Mouse (Mus musculus) cerebellum, adult 11-12 months (tissue): ENCODE data around the gene Tdrd6.
A peak's percentile ranks its signal among the peaks of the same experiment; 100 is the strongest.

ENCODE experiments used
- DNase-seq: peaks from one replicate; pipeline ENCODE4 v3.0.0; 2022

Gene Tdrd6

DNA sequence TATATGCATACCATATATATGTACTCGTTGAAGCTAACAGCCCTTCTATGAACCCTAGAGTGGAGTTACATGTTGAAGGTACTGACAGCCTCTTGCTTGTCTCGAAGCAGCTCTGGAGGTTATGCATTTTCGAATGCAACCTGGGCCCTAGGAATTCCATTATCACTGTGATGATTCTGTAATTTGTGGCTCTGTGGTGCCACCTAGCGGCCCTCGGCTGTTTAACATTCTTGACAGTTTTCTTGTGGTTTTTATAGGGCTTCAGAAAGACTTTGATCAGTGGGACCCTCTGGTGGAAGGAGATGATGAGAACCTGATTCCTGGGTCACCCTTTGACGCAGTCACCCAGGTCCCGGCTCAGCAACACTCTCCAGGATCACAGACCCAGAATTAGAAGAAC is 18.5 kb downstream of the Tdrd6 start:
- peak; percentile 5 for DNase-seq

DNA sequence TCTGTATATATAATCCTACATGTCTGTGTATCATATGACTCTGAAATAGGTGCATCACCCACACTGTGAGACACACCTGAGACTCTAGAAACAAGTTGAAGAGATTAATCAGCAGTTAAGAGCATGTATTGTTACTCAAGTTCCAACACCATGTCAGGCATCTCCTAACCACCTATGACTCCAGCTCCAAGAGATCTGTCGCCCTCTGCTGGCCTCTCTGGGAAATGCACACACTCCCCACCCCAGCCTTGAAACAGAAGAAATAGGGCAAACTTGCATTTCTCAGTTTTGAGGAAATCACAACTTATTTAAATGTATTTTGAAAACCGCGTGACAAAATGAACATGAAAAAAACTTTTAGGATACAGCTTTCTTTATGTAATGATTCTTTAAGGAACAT is 23.4 kb downstream of the Tdrd6 start:
- DNase-seq = no peak

DNA sequence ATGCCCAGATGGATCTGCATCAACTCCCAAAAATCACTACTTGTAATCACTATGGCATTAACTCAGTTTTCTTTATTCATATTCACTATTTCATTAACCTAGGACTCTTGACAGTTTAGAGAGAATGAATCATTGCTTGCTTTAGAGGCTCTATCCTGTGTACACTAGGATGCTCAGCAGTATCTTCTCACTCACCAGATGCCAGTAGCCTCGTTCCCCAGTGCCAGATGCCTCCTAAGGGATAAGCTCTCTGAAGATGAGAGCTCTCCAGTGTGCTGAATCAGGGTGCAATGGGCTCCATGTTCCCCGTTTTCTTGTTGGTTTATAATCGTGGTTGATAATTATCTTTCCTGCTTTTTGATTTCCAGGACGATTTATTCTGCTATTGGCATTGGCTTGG is 31.4 kb downstream of the Tdrd6 start:
- DNase-seq = no peak

DNA sequence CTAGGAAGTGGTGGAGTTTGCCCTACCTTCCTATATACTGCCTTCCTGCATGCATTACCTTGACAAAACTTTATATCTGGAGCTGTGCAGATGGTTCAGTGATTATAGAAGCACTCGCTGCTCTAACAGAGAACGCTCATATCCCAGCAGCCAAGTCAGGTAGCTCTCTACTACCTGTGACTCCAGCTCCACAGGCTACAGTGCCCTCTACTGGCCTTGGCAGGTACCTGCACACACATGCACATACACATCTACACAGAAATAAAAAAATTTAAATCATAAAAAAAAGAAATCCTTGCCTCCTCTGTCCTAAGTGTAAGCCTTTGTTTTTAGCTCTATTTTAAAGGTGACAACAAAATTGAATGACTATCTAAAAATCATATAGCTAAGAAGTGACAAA is 32.4 kb downstream of the Tdrd6 start:
- no peak for DNase-seq

DNA sequence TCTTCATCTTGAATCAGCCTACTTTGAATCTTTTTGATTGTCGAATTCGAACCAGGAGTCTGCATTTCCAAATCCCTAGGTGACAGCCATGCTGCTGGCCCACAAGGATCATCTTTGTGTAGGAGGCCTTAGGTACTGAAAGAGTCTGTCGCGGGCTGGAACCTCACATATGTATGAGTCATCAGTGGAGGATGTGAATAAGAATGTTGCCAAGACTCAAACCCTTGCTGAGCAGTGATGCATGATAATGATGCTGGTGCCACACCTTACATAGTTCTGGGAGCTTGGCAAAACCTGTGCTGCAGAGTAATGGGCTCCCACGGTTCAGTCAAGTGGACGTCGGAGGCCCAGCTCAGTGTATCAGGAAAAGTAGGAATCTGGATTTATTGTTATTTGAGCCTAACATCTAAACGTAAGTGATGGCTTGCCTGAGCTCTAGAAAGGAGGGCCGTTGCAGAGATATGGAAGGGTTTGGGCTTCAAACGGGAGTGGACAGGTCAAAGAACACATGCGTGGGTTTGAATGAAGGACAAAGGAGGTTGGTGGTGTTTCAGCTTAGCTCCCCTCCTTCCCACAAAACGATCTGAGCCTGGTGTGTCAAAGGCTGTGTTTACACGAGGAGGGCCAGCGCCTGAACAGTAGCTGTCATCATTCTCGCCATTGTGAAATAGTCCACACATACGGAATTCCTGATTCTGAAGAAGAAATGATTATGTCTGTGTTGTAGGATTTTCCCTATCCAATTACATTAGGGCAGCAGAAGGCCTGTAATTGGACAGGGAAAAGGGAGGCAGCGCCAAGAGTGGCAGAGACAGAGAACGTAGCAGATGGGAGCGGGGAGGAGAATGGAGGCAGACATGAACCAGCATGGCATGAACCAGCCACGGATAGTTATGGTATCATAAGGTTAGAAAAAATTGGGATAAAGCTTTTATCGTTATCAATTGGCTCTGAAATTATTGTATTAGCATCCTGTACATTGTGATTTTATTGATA is 37.5 kb downstream of the Tdrd6 start:
- DNase-seq = no peak

DNA sequence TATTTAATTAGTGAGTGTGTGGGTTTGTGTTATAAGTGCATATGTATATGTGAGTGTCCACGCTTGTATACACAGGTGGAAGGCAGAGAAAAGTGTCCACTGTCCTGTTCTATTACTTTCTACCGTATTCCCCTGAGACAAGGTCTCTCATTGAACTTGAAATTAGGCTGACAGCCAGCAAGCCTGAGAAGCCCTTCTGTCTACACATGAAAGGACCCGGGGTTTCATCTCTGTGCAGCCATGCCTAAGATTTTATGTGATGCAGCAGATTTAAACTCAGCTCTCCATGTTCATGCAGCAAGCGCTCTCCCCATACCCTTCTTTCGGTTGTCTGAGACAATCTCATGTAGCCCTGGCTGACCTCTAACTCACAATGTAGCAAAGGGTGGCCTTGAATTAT is 39.6 kb downstream of the Tdrd6 start:
- DNase-seq = no peak

DNA sequence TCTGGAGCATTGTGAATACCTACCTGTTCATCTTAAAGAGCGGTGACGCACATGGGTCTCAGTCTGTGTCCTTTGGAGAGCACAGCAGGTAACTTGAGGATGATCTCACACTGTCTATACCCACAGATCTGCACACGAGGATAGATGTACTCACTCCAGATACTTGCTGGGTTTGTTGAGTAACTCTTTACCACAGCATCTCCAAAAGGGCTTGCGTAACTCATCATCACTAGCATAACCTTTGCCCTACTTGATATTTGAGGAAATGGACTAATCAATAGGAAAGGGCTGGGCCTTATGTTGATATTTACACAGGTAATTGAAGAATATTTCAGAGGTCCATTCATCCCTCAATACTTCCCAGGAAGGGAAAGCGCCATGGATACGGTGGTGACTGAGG is 40.3 kb downstream of the Tdrd6 start:
- DNase-seq = no peak

DNA sequence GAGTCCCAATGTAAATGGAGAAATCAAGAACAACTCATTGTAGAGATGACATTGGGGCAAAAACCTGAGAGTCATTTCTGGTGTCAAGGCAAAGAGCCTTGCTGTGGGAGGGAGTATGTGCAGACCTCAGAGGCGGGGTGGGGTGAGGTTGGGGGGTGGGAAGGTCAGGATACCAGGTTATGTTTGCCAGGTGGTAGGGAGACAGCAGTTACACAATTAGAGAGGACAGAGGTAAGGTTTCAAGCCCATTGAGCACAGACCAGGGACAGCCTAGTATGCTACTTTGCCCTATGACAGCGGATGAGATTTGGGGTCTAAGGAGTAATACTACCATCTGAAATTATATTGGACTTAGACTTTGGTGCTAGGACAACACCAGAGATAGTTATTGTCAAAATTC is 42.8 kb downstream of the Tdrd6 start:
- DNase-seq = no peak

DNA sequence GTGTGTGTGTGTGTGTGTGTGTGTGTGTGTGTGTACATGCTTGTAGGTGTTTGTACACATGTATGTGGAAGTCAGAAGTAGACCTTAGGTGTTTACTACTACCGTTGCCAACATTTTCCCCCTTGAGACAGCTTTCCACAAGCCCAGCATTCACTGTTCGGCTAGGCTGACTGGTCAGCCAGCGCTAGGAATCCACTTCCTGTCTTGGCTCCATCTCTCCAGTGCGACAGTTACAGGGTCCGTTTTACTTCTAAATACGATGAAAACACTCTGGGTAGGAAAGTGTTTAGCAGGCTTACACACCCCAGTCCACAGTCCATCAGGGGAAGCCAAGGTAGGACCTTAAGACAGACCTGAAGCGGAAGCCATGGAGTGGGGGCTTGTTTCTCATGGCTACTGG is 45.3 kb downstream of the Tdrd6 start:
- no peak for DNase-seq

DNA sequence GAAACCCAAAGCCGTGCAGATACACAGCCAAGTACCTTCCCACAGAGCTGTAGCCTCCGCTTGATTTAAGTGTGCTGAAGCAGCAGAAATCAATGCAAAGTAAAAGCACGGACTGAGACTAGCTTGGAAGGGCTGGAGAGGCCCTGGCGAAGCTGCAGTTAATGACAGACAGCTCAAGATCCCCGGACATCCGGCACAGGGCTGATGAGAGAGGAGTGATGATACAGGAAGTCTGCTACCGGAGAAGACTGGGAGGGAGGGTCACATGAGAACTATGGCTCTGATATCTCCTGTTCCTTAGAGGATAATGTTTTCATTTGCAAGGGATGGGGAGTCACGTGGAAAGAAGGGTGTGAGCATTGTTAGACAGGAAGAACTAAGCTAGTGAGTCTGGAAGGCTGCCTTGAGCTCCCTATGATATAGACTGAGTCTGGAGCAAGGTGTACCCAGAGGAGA is 49.1 kb downstream of the Tdrd6 start:
- no peak for DNase-seq

DNA sequence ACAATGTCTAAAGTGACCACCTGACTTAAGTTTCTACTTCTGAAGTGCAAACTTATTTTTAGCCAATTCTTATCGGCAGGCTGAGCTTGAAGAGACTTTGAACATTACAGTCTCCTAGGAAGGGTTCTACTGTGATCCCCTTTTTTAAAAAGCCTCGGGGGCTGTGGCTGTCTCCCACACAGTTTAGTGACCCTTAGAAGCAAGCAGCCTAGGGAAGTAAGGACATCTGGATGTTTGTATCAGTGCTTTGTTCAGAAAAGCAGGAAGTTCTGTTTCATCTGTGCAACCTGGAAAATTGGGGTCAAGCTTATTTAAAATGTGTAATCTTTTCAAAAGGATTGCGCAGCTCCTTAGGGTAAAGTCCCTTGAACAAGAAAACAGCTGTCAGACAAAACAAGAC is 49.6 kb downstream of the Tdrd6 start:
- DNase-seq = no peak

DNA sequence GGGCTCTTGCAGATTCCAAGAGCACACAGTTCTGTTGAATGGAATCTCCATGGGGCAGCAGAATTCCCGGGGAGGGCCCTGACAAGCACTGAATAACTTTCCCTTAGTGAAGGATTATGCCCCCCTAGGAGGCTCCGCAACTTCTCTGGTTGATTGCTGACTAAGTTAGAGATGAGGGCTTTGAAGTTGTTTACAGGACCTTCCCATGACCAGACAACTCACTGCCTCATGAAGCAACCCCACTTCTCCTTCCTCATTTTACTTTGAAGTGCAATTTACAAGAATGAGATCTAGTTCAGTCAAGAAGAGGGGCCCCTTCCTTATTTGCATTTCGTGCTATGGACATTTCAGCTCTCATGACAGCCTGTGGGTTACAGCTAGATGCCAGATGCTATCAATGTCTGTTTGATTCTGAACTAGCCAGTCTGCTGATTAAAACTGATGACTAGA is 56.5 kb downstream of the Tdrd6 start:
- DNase-seq = peak; percentile 7

DNA sequence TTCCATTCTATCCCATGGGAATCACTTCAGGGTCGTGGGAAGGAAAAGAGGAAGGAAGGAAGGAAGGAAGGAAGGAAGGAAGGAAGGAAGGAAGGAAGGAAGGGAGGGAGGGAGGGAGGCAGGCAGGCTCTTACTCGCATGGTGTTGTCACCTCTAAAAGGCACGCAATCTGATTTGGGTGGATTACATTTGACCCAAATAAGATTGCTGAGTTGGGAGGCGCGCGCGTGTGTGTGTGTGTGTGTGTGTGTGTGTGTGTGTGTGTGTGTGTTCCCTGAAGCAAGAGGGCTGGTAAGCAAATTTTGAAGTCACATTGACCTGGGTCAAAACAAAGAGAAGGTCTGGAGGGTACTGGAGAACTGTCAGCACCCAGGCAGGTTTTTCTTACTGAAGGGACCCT is 60.8 kb downstream of the Tdrd6 start:
- DNase-seq = no peak

DNA sequence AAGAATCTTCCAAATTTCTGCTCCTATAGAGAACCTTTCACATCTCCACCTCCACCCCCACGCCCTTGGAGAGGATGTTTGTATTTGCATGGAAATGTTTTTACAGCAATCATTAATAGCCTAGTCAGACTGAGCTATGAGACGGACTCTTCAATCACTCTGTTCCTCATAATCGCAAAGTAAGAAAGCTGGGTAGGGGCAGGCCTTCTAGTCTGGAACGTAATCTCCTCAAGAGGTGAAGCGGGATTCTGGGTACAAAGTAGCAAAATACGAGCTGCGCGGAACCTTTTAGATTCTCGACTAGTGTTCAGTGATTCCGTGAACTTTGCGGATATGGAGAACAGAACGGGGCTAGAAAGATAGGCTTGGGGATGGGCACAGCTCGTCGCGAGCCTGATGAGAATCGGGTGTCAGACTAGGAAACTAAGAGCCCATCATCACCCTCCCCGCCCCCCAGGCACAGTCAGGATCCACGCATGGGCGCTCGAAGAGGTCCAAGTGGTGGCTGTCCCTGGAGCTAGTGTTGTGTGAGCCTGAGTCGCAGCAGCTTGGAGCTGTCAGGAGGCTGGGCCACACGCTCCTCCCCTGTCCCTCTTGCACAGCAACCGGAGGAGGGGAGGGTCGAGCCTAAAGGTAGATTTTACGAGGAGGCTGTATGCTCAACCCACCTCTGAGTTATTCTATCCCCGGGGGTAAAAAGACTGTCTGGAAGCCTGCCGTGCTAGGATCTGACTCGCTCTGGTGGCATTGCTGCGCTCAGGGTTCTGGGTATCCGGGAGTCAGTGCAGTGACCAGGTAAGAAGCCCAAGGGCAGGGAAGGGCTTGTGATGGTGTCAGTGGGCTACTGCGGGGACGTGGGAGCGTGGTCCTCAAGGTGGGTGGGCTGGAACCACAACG is 61.9 kb downstream of the Tdrd6 start, which contains the start of gene Pla2g7:
Pla2g7 (plus strand) TSS at position 107 of the 897 bp plus-strand sequence.
- peak; percentile 13 for DNase-seq

DNA sequence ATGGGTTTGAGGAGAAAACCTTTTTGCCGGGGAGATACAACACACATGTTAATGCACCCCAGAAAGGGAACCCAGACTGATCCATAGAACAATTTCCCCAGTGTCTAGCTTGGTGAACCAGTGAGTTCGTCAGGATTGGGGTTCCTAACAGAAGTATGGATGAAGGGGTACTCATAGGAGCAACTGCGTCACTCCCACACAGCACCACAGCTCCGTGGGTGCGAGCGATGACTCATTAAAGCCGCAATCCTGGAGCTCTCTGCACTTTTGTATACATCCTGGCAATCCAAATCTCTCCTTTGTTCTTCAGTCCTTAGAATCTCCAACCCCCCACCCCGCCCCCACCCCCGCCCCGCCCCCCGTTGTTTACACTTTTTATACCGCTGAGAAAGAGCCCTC is 62.5 kb downstream of the Tdrd6 start:
- DNase-seq = no peak
